Mouse (Mus musculus): ENCODE measurements around the gene Gtf2ird2.

Gtf2ird2 gene

DNA sequence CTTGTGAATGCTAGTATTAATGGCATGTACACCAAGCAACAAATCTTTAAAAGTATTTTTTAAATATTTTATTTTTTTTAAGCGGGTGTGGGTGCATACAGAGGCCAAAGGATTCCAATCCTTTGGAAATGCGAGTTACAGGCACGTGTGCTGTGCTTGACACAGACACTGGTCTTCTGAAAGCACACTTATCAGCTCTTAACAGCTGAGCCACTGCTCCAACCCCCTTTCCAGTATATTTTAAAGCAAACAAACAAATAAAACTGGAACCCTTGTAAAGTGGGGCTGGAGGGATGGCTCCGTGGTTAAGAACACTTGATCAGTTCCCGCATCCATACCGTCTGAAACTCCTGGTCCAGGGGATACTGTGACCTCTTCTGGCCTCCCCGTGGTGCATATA lies 657 bp upstream of the Gtf2ird2 start:
- no peak for DNase-seq

DNA sequence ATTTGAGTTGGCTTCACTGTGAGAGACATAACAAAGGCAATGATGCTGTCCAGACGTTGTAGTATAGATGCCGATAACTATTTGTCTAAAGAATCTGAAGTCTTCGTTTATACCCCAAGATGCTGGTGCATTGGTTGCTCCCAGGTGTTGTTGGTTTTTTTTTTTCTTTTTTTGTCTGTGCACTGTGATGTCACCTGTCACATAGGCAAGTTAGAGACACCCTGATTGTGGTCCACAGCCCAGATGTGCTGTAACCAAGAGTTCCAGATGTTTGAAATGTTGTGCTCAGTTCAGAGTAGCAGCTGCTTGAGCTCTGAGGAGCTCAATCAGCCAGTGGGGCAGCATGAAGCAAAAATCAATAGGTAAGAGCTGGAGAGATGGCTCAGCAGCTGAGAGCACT lies 2.2 kb downstream of the Gtf2ird2 start:
- DNase-seq: peak; percentile 33

DNA sequence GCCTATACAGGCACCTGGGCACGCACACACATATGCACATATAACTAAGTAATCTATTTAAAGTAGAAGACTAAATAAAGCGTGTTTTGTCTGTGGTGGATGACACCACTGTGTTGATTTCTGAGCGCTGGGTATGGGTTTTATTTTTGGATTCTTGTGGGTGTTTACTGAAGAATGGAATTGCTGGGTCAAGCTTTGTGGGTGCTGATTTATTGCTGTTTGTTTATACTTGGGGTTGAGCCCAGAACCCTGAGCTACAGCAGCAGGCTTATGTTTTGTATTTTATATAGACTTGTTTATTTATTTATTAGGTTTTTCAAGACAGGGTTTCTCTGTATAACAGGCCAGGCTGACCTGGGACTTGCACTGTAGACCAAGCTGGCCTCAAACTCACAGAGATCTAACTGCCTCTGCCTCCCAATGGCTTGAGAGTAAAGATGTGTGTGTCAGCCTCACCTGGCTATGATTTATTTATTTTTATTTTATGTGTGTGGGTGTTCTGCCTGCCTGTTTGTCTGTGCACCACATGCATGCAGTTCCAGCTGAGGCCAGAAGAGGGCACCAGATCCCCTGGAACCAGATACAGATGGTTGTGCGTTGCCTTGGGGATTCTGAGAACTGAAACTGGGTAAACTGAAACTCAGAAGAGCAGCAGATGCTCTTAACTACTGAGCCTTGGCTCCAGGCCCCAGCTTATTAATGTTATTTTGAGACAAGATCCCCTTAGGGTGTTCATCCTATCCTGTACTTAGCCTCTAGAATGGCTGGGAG lies 3.3 kb downstream of the Gtf2ird2 start:
- DNase-seq: peak; percentile 41

DNA sequence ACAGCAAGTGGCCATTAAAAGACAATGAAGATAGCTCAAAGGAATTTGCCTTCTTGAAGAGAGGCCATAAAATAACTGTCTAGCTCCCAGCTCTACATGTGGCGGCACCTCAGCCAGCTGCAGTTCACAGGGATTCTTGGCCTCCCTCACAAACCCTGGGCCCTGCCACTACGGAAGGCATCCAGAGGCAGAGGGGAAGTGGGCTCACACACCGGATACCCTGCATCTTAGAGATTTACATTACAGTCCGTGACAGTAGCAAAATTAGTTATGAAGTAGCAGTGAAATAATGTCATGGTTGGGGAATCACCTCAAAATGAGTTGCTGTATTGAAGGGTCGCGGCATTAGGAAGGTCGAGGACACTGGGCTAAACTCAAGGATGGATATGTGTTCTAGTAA lies 4.8 kb downstream of the Gtf2ird2 start:
- no peak for DNase-seq

DNA sequence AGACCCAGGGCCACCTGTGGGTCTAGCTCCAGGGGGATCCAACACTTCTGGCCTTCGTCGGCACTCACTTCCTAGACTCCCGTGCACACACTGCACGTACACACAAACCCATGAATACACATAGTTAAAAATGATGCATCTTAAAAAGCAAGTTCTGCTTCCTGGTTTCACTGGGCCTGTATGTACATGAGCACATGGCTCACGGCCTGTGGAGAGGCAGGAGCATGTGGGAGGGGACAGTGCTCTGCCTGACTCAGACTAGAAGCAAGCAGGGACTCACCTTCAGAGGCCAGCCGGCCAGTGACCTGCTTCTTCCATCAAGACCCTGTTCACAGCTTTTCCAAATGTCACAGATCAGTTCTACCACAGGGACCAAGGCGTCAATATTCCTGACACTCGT lies 9.8 kb downstream of the Gtf2ird2 start:
- DNase-seq: no peak

DNA sequence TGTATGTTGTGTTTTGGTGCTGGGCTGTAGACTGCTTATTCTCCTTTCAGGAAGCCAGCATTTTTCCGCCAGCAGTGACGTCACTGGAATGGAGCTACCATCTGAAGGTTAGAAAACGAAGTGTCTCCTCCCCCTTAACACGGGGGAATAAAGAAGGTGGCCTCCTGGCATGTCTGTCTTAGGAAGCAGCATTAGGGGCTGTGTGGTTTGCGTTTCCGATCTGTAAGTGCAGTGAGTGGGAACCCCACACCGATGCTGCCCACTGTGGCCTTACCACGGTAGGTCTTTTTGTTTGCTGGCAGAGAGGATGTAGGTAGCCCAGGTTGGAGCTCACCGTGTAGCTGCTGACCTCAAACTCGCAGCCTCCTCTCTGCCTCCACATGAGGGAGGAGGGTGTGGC lies 22.9 kb downstream of the Gtf2ird2 start:
- no peak for DNase-seq

DNA sequence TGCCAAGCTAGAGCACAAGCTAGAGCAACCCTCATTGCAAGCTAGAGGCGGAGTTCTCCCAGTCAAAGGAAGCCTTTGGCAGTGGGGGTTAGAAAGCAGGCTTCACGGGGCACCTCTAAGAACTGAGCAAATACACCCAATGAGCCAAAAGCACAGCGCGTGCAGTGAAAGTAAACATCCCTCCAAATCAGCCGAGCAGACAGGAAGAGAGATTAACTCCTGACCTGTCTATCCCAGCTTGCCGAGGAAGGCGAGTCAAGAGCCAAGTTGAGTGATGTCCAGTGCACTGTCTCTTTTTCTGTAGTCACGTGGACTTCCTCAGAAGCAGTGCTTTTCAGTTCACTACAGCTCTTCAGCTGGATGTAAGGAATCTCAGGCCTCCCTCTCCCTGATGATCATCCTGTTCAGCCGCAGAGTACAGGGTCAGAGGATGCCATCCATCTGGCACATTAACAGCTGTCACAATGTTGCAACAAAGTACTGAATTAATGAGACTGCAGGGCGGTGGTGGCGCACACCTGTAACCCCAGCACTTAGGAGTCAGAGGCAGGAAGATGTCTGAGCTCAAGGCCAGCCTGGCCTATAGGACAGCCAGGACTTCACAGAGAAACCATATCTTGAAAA lies 26.2 kb downstream of the Gtf2ird2 start:
- no peak for DNase-seq

DNA sequence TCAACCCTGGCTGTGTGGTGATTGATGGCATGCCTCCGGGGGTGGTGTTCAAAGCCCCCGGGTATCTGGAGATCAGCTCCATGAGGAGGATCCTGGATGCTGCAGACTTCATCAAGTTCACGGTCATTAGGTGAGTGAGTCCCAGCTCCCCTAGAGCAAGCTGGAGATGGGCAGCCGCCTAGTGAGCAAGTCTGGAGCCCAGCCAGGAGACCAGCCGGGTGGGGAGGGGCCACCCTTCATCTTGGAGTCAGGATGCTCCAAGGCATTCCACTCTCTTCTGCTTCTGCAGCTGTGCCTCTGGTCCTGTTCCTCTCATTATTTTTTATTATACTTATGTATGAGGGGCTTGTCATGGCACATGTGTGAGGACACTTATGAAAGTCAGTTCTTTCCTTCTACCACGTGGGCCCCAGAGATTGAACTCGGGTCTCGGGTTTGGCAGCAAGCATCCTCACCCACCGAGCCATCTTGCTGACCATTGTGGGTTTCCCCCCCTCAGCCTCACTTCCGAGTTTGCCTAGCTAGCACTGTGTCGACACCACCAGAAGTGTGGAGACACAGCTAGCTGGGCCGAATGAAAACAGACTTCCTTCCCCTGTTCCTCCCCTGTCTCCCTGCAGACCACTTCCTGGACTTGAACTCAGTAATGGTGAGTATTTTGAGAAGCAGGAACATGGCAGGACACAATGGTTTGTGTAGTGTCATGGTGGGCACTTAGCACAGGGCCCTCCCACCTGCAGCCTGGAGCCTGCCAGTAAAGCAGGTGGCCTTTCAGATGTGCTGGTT lies 30.4 kb downstream of the Gtf2ird2 start:
- no peak for DNase-seq

DNA sequence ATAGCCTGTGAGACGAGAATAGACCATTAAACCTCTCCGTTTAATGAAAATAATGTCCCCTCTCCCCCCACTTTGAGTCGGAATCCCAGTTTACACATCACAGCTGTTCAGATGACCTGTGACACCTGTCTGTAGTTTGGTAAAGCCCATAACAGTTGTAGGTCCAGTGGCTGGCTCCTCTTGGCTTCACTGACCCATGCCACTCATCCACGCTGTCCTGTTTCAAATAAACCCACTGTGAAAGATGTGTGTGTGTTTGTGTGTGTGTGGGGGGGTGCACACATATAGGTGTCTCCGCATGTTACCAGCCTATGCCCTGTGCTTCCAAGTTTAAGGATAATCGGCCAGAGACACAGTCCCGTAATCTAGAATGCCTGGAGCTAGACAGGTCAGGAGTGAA lies 34.1 kb downstream of the Gtf2ird2 start:
- DNase-seq: no peak

DNA sequence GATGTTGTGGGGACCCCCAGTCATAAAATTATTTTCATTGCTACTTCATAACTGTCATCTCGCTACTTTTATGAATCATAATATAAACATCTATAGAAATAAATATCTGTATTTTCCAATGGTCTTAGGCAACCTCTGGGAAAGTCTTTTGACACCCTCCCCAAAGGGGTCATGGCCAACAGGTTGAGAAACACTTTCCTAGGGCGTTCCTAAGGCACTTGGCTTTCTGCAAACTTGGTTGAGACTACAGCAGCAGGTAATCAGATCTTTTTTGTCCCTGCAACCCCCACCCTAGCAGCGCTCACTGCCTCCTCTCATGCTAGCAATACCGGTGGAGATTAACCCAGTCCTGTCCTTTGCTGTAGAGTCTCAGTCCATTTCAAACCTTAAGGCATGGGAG lies 37.5 kb downstream of the Gtf2ird2 start:
- no peak for DNase-seq

DNA sequence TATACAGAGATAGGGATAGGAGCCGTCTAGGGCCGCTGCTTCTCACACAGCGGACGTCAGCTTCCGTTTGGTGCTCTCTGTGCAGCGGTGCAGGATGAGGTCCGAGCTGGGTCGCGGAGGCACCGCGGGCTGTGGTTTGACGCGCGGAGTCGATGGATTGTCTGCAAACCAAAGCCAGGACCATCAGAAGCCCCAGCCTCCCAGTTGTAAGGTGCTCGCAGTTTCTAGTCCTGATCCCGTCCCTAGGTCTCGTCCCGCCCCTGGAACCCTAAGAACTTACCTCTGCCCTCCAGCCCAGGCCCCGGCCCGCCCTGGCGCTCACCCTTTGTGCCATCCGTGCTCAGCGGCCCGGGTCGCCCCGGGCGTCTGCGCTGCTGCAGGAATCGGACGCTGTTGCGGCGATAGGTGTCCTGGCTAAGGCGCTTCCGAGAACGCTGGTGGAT lies 37.9 kb downstream of the Gtf2ird2 start:
- no peak for DNase-seq

DNA sequence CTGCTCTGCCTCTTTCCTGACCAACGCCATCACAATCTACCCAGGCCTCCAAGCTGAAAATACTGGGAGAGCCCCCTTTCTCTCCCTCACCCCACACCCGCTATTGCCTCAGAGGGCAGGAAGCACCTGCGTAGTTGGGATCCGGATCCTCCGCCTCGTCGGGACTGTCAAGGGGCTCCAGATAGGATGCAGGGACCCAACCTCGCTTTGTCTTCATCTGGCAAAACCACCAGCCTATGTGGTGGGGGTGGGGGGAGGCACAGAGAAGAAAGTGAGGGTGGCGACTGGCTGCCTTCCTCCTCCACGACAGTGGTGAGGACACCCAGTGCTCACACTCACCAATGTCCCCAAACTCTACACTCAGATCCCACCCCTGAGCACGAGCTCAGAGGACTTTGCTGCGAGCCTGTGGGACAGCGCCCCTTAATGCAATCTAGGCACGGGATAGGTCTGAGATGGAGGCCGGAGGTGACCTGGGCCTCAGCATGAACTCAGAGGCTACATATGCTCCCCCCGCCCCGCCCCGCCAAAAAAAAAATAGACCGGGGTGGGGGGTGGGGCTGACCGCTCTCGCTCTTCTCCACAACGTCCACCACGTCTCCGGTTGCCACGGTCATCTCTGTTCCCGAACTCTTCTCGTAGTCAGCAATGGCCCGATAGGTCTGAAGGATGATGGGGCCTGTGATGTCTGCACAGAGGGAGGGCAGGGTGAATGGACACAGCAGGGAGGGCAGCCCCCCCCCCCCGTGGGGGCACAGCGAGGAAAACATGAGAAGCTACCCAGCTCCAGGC lies 41.5 kb downstream of the Gtf2ird2 start:
- no peak for DNase-seq

DNA sequence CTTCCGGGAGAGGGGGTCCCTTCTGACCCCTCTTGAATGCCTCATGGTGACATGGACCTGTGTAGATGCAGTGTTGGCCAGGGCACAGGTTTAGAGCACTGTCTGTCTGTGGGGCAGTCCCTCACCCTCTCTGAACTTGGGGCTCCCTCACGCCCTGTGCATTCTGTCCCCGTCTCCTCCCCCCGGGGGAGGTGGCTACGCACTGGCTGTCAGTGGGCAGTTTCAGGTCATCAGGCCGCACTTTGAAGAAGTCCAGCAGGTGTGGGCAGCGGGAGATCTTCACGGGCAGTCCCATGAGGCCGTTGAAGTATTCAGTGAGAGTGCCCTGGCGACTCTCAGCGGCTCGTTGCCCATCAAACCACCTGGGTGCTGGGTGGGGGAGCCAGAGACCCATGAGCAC lies 43.1 kb downstream of the Gtf2ird2 start:
- DNase-seq: no peak

DNA sequence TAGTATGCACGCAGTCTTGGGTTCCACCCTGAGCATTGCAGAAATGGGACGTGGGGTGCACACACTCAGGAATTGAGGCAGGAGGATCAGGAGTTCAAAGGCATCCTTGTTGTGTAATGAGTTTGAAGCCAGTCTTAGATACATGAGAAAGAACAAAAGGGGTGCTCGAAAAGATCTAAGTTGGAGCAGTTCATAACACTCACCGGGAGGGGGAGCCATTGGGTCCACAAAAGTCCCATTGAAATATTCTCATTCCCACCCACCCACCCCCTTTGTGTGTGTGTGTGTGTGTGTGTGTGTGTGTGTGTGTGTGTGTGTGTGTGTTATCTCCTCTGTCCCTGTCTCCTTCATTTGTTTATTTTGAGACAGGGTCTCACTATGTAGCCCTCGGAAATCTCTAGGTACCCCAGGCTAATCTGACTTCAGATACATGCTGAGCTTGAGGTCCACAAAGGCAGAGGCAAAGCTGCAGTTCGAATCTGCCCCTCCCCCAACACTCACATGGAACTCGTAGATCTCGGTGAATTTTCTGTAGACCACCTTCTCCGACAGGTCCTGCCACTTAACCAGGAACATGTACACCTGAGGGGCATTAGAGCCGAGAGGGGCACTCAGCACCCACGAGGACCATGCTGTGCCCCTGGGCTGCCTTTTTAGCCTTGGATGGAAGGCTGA lies 43.9 kb downstream of the Gtf2ird2 start:
- no peak for DNase-seq

DNA sequence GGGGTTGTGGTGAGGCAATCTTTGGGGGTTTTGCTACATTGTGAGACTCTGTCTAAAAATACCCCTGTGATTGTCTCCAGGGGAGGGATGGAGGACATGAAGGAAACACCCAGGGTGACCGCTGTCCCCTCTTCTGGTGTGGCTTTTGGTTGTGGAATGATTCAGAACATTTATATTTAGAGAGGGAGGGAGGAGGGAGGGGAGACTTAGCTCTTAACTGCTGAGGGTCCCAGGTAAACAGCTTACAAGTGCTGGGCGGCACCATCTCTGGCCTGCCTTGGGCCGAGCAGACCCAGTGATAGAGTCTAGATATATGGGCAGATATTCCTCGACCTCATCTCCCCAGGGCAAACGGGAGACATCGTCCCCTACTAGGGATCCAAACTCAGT lies 44.4 kb downstream of the Gtf2ird2 start:
- DNase-seq: no peak

DNA sequence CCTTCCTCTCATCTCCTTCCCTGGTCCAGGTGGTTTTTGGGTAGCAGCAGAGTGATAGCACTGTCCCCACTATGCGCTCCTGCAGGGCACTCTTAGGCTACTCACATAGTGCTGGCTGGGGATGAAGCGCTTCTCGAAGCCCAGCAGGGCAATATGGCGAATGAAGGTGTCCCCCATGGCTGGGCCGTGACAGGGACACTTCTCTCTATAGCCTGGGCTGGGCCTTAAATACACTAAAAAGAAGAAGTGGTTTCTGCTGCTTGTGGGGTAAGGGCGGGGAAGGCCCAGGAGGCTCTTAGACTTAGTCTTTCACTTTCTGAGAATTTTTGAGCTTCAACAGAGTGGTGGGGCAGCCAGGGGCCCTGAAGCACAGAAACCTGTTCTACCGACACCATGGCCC lies 45.6 kb downstream of the Gtf2ird2 start, which contains the start of gene Ncf1:
Gene Ncf1, minus strand, starts transcription at position 235 of the 400 bp plus-strand sequence.
- DNase-seq: no peak

DNA sequence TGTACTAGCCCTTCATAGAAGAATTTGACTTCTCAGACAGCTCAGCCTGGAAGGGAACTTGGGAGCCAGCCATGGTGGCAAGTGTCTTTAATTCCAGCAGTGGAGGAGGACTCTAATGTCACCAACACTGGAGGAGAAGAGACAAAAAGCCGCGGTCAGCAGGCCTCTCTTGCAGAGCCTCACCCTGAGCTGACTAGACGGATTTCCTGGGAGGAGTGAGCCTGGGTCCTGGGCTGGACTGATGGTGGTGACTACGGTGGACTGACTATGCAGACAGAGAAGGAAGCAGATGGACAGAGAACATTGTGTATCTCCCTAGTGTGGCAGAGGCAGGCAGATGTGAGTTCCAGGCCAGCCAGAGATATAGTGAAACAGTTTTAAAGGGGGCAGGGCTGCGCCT lies 47.6 kb downstream of the Gtf2ird2 start:
- DNase-seq: no peak

DNA sequence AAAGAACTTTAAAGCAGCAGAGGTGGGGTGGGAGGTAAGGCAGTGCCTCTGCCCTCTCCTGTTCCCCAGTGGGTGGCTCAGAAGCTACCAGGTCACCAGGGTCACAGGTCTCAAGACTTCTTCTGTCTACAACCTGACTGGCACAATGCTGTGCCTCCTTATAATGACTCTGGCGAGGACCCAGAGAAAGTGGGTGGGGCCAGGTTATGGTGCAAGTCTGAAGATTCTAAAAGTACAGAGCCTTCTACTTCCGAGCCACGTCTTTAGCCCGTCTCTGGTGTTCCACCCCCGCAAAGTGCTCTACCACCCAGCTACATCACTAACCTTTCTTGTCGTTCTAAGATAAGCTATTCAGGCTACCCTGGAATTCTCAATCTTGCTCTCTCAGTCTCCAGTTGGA lies 48.3 kb downstream of the Gtf2ird2 start:
- no peak for DNase-seq

DNA sequence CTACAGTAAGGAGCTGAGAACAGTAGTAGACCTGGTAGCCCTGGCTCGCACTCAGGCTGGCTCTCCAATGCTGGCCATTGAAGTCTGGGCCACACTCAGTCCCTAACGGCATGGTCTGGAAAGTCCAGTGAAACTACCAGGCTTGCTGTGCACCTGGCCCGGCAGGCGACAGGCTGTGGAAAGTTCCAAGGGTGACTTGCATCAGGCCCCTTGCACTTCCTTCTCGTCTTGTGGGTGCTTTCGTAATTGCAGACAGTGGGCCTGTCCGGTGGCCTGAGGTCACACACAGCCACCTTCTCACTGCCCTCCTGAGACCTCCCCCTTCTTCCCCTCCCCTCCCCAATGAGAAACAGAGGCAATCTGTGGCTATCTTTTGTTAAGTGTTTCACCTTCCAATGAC lies 48.7 kb downstream of the Gtf2ird2 start:
- DNase-seq: no peak

DNA sequence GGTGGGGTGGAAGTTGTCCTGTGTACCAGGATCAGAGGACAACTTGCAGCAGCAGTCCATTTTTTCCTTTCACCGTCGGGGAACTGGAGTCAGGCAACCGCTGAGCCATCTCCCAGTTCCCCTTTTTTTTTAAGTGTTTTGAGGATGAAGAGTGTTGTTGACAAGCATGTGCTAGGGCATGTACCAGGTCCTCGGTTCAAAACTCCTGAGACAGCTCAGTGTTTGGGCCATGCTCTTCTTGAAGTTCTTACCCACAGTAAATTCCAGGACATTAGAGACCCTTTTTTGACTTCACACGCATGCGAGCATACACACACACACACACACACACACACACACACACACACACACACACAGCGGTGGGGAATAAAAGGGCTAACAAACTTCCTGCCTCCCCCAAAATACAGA lies 49.4 kb downstream of the Gtf2ird2 start:
- no peak for DNase-seq

DNA sequence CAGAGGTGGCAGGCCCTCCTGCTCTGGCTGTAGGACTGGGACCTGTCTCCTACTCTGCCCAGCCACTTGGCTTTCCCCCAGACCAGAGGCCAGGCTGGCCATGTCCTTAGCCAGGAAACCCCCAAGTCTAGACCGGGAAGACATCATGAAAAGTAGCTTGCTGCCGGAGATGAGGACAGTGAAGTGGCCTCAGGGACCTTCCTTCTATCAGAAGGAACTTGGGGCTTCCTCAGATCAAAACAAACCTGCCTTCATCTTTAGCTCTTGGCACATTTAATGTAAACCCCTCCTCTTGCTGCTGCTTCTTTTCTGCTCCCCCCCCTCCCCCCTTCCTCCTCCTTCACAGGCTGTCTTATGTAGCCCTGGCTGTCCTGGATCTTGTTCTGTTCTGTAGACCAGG lies 50.4 kb downstream of the Gtf2ird2 start:
- DNase-seq: no peak

DNA sequence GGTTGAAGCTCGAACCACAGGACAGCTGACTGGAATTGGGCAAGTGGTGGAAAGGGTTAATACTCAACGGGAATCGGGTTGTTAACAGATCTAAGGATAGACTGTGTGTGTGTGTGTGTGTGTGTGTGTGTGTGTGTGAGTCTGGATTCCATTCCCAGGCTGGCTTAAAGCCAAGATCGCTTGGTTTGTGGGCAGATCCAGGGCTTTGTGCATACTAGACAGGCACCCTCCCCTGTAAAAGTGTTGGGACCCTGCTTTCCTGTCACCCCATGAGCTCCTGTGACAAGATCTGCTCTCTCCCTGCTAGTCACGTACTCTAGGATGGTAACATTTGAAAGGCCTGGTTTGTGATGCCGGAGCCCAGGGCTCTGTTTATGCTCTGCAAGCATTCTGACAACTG lies 51.3 kb downstream of the Gtf2ird2 start:
- no peak for DNase-seq

DNA sequence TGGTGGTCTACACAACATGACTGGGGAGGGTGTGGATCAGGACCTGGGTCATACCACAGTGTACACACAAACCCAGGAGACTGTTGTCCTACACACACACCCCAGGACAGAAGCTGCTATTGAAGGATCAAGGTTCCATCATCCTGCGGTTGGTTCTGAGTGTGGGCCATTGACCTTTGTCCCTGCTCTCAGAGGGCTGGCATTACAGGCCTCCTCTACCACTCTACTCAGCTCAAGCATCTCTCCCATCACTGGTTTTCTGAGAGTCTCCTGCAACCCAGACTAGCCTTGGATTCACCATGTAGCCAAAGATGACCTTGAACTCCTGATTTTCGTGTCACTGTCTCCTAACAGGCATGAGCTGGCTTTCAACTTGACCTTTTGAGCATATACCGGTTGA lies 52.4 kb downstream of the Gtf2ird2 start:
- DNase-seq: no peak

Data from cerebellum, adult 9-11 months (tissue).